Mouse (Mus musculus): ENCODE data around the gene Vcam1.

Gene Vcam1

GRCm38 (mm10) chr3:116126508-116127190, 2.8 kb downstream of the Vcam1 start:
- DNase-seq (ENCODE audit: low read depth): no peak

GRCm38 (mm10) chr3:116126070-116126469, 3.4 kb downstream of the Vcam1 start:
- no peak for DNase-seq (ENCODE audit: low read depth)

GRCm38 (mm10) chr3:116123827-116124226, 5.7 kb downstream of the Vcam1 start:
- DNase-seq (ENCODE audit: low read depth): no peak

- DNase-seq (ENCODE audit: low read depth): no peak
These were observed 6.8 kb downstream of the Vcam1 start for GRCm38 (mm10) chr3:116122696-116123095.

- DNase-seq (ENCODE audit: low read depth): no peak
These were observed 8.5 kb downstream of the Vcam1 start for GRCm38 (mm10) chr3:116121026-116121425.

- DNase-seq (ENCODE audit: low read depth): no peak
These were observed 9.1 kb downstream of the Vcam1 start for GRCm38 (mm10) chr3:116120391-116120790.

- no peak for DNase-seq (ENCODE audit: low read depth)
These were observed 10.3 kb downstream of the Vcam1 start for GRCm38 (mm10) chr3:116119162-116119561.

- no peak for DNase-seq (ENCODE audit: low read depth)
These were observed 12.4 kb downstream of the Vcam1 start for GRCm38 (mm10) chr3:116117046-116117445.

- no peak for DNase-seq (ENCODE audit: low read depth)
These were observed 15.0 kb downstream of the Vcam1 start for GRCm38 (mm10) chr3:116114249-116115188.

- no peak for DNase-seq (ENCODE audit: low read depth)
These were observed 15.8 kb downstream of the Vcam1 start for GRCm38 (mm10) chr3:116113443-116114241.

- DNase-seq (ENCODE audit: low read depth): no peak
These were observed 16.6 kb downstream of the Vcam1 start for GRCm38 (mm10) chr3:116112816-116113405.

GRCm38 (mm10) chr3:116105713-116106112, 23.8 kb downstream of the Vcam1 start:
- DNase-seq (ENCODE audit: low read depth): no peak

GRCm38 (mm10) chr3:116104866-116105647, 24.4 kb downstream of the Vcam1 start:
- no peak for DNase-seq (ENCODE audit: low read depth)

GRCm38 (mm10) chr3:116104270-116104669, 25.2 kb downstream of the Vcam1 start:
- DNase-seq (ENCODE audit: low read depth): no peak

- no peak for DNase-seq (ENCODE audit: low read depth)
These were observed 28.6 kb downstream of the Vcam1 start for GRCm38 (mm10) chr3:116100850-116101249.

- DNase-seq (ENCODE audit: low read depth): no peak
These were observed 33.6 kb downstream of the Vcam1 start for GRCm38 (mm10) chr3:116095934-116096333.

- no peak for DNase-seq (ENCODE audit: low read depth)
These were observed 34.2 kb downstream of the Vcam1 start for GRCm38 (mm10) chr3:116095312-116095711.

GRCm38 (mm10) chr3:116094886-116095285, 34.6 kb downstream of the Vcam1 start:
- DNase-seq (ENCODE audit: low read depth): no peak

GRCm38 (mm10) chr3:116094288-116094687, 35.2 kb downstream of the Vcam1 start:
- no peak for DNase-seq (ENCODE audit: low read depth)

- DNase-seq (ENCODE audit: low read depth): no peak
These were observed 36.9 kb downstream of the Vcam1 start for GRCm38 (mm10) chr3:116092547-116092946.

- DNase-seq (ENCODE audit: low read depth): peak; percentile 4
These were observed 37.8 kb downstream of the Vcam1 start for GRCm38 (mm10) chr3:116091706-116092105.

Measured in induced T-regulatory cell, adult 2 months (primary cell).